ENCODE assay signal across 8 mouse cellular contexts in the genomic region with DNA sequence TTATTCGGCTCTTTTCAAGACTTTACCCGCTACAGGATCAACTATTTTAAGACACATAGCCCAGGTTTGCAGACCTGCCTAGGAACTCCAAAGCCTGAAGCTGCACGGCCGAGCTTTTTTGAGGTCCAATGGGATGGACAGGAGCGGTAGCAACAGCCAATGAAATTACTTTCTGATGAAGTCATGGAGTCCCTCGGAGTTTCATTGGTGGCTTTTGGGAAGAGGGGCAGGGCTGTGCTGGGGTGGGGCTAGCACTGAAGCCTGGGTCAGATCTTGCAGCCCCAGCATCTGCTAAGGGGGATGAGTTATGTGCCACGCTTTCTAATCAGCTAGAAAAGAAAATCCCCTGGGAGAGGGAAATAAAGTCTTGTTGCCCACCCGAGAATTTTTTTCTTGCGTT. TPM values are rescaled to one million over a fixed set of nuclear protein-coding genes. Genes with fewer than 3 reads are reported as not detected.
DNase-seq lines count a peak whose midpoint lies in the region; ATAC-seq and TF ChIP-seq lines count a peak whose summit lies in the region.

No protein-coding gene starts in this region.

- intact Hi-C loops in heart, postnatal 25 days (cut with DNase I), result no loop called here

- peaks cover 22% of the 10 kb centered on the region for H3K4me1 ChIP-seq in G1E (ENCODE audit: insufficient read depth, low read depth, low read length)
- peaks cover 11% of the 10 kb centered on the region for H3K4me1 ChIP-seq in forebrain, embryonic 16.5 days (replicated peaks; ENCODE audit: control insufficient read depth, insufficient read depth, low read length)
- peaks cover 5% of the 10 kb centered on the region; the same call in 1 of the 2 replicates for H3K4me1 ChIP-seq in liver, embryonic 15.5 days (replicated peaks)
- peaks cover 10% of the 10 kb centered on the region for H3K4me1 ChIP-seq in neural tube, embryonic 11.5 days (ENCODE audit: control insufficient read depth, insufficient read depth, low read length)

- H3K27me3 ChIP-seq in G1E (ENCODE audit: insufficient read depth, low read length), result peaks cover 36% of the 10 kb centered on the region
- no peaks in the 10 kb centered on the region for H3K27me3 ChIP-seq in forebrain, embryonic 16.5 days (replicated peaks; ENCODE audit: control insufficient read depth, insufficient read depth, low read length)
- no peaks in the 10 kb centered on the region for H3K27me3 ChIP-seq in liver, embryonic 15.5 days
- H3K27me3 ChIP-seq in neural tube, embryonic 11.5 days (ENCODE audit: control insufficient read depth, insufficient read depth, low read length), result no peaks in the 10 kb centered on the region

- ATAC-seq in G1E (ENCODE audit: extremely low read depth, insufficient number of reproducible peaks, low FRiP score, poor library complexity, severe bottlenecking), result peak; percentile 77
- ATAC-seq in cerebellum, adult (ENCODE audit: insufficient number of reproducible peaks, low FRiP score, low TSS enrichment), result peak; percentile 98
- ATAC-seq in forebrain, embryonic 16.5 days, result peak; percentile 99
- peak; percentile 73 for ATAC-seq in liver, embryonic 15.5 days (ENCODE audit: insufficient read depth)
- peak; percentile 99 for ATAC-seq in neural tube, embryonic 11.5 days (ENCODE audit: insufficient read depth, low FRiP score, low TSS enrichment)

- 8% methylated on average over 9 of the region's 9 CpGs for WGBS in forebrain, embryonic 16.5 days
- WGBS in liver, embryonic 15.5 days (ENCODE audit: insufficient replicate concordance), result 11% methylated on average over 9 of the region's 9 CpGs
- WGBS in neural tube, embryonic 11.5 days, result 5% methylated on average over 9 of the region's 9 CpGs

- H3K9me3 ChIP-seq in G1E (replicated peaks), result peaks cover 4% of the 10 kb centered on the region
- H3K9me3 ChIP-seq in forebrain, embryonic 16.5 days (ENCODE audit: control insufficient read depth, low read length), result no peaks in the 10 kb centered on the region
- no peaks in the 10 kb centered on the region for H3K9me3 ChIP-seq in liver, embryonic 15.5 days (replicated peaks)
- H3K9me3 ChIP-seq in neural tube, embryonic 11.5 days (ENCODE audit: control insufficient read depth, low read length), result no peaks in the 10 kb centered on the region

- no peak overlapping the region; the same call in 1 of the 2 replicates for H3K27ac ChIP-seq in forebrain, embryonic 16.5 days (ENCODE audit: low read length)
- no peak overlapping the region for H3K27ac ChIP-seq in liver, embryonic 15.5 days (replicated peaks)
- H3K27ac ChIP-seq in neural tube, embryonic 11.5 days (ENCODE audit: low read depth, low read length), result no peak overlapping the region

- H3K9ac ChIP-seq in forebrain, embryonic 16.5 days (replicated peaks; ENCODE audit: low read depth, low read length), result no peak overlapping the region; the same call in 1 of the 2 replicates
- no peak overlapping the region for H3K9ac ChIP-seq in liver, embryonic 15.5 days
- no peak overlapping the region for H3K9ac ChIP-seq in neural tube, embryonic 11.5 days (ENCODE audit: low read length)

- no peak overlapping the region for H3K4me3 ChIP-seq in G1E (ENCODE audit: low read depth, low read length)
- H3K4me3 ChIP-seq in forebrain, embryonic 16.5 days (replicated peaks; ENCODE audit: low read length), result peak overlapping the region; percentile 34
- H3K4me3 ChIP-seq in liver, embryonic 15.5 days (replicated peaks), result no peak overlapping the region
- no peak overlapping the region for H3K4me3 ChIP-seq in neural tube, embryonic 11.5 days (ENCODE audit: low read depth, low read length)

- H3K4me2 ChIP-seq in forebrain, embryonic 16.5 days (ENCODE audit: low read length), result peak overlapping the region; percentile 62
- 0 out of 2 replicates have a peak overlapping the region, but pooled peaks have one; percentile 21 for H3K4me2 ChIP-seq in liver, embryonic 15.5 days
- peak overlapping the region; percentile 28; the same call in 1 of the 2 replicates for H3K4me2 ChIP-seq in neural tube, embryonic 11.5 days (ENCODE audit: low read depth)

- TF ChIP-seq CTCF in G1E (IDR thresholded peaks at IDR 0.05; ENCODE audit: low read depth, low read length), result no peak

- peak; percentile 48 for DNase-seq in G1E (ENCODE audit: low spot score)
- peak; percentile 75 for DNase-seq in heart, postnatal 25 days (ENCODE audit: low spot score)
- DNase-seq in layer of hippocampus, adult 11-12 months (ENCODE audit: low spot score), result peak; percentile 83
- DNase-seq in neural tube, embryonic 11.5 days (ENCODE audit: low spot score), result peak; percentile 83
- DNase-seq in thymus, adult 18-20 months, result peak; percentile 27 to 55

- no peaks in the 10 kb centered on the region for H3K36me3 ChIP-seq in G1E (replicated peaks)
- H3K36me3 ChIP-seq in forebrain, embryonic 16.5 days (ENCODE audit: control insufficient read depth, insufficient read depth), result no peaks in the 10 kb centered on the region
- H3K36me3 ChIP-seq in liver, embryonic 15.5 days (replicated peaks), result no peaks in the 10 kb centered on the region
- H3K36me3 ChIP-seq in neural tube, embryonic 11.5 days (ENCODE audit: control insufficient read depth, insufficient read depth, low read length), result no peaks in the 10 kb centered on the region

RNA-seq across cellular contexts. Expression of a gene that starts 7.1 kb away (rescaled TPM):
- total RNA-seq in G1E (2014; fragmentation: Nextera tagmentation) (27.1 and 33.9 TPM in 2 replicates), G1E (2017) (25.4 and 26.8 TPM in 2 replicates)
- 21.1 and 24.2 TPM in 2 replicates for polyA plus RNA-seq in G1E (2012)
- 5.4 and 7.4 TPM in 2 replicates for polyA plus RNA-seq in forebrain, embryonic 16.5 days (2015; fragmentation: Nextera tagmentation; extraction: Ambion mirVana)
- 10 to 100 TPM; 78.9 to 81.0 TPM for total RNA-seq in heart, postnatal 25 days (2021)
- 1.0 and 2.0 TPM in 2 replicates for polyA plus RNA-seq in liver, embryonic 15.5 days (2015; fragmentation: Nextera tagmentation; extraction: Ambion mirVana)
- polyA plus RNA-seq in neural tube, embryonic 11.5 days (2014; fragmentation: Nextera tagmentation; extraction: Ambion mirVana), result 15.3 and 16.1 TPM in 2 replicates
